ENCODE assay signal across 9 mouse cellular contexts in the genomic region with DNA sequence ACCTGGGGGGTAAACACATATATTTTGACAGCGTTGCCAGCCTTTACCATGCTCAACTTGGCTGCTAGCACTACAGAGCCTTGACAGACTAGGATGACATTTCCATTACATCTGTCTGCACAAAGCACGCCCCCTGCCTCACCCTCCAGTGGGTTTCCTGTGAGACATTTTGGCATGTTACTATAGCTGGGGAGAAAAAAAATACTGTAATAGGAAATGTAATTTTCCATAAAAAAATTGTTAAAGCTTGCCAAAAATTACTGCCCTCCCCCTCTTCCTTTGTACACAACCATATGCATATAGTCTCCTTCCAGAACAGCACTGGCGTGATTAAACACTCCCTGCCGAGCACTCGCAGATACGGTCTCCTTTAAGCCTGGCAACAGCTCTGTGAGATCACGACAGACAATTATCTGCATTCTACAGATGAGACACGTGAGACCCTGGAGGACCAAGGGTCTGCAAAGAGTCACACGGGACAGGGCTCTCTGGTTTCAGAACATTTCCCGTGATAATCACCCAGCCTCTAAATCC. TPM values are rescaled to one million over a fixed set of nuclear protein-coding genes. Genes with fewer than 3 reads are reported as not detected.
DNase-seq lines count a peak whose midpoint lies in the region; ATAC-seq lines count a peak whose summit lies in the region.
"Had no signal": no experiment of that assay in that cellular context is flagged by ENCODE, and none has a peak within 500 bp of the region (broad histone marks: within the 10 kb centered on the region; RNA-seq: fewer than 3 reads in every experiment).

No protein-coding gene starts in this region.

- no peak overlapping the region for H3K4me2 ChIP-seq in forebrain, embryonic 11.5 days (ENCODE audit: low read depth, low read length, severe bottlenecking)
- 0 out of 2 replicates have a peak overlapping the region, but pooled peaks have one; percentile 8 for H3K4me2 ChIP-seq in forebrain, embryonic 15.5 days (replicated peaks)
- no peak overlapping the region for H3K4me2 ChIP-seq in midbrain, embryonic 15.5 days

- 74% methylated on average over 10 of the region's 10 CpGs for WGBS in forebrain, embryonic 11.5 days
- 83% methylated on average over 10 of the region's 10 CpGs for WGBS in forebrain, embryonic 10.5 days
- 36% methylated on average over 10 of the region's 10 CpGs for whole genome bisulfite sequencing in forebrain, embryonic 15.5 days
- WGBS in midbrain, embryonic 15.5 days: 36% methylated on average over 10 of the region's 10 CpGs

- H3K36me3 ChIP-seq in forebrain, embryonic 11.5 days (ENCODE audit: control insufficient read depth, insufficient read depth, low read length): peaks cover 10% of the 10 kb centered on the region
- peaks cover 92% of the 10 kb centered on the region for H3K36me3 ChIP-seq in forebrain, embryonic 10.5 days (replicated peaks)
- peaks cover 37% of the 10 kb centered on the region for H3K36me3 ChIP-seq in forebrain, embryonic 15.5 days
- H3K36me3 ChIP-seq in midbrain, embryonic 15.5 days (replicated peaks): peaks cover 18% of the 10 kb centered on the region

- peaks cover 3% of the 10 kb centered on the region; the same call in 1 of the 2 replicates for H3K4me1 ChIP-seq in forebrain, embryonic 11.5 days (replicated peaks; ENCODE audit: control insufficient read depth, insufficient read depth, low read length)
- peaks cover 14% of the 10 kb centered on the region for H3K4me1 ChIP-seq in forebrain, embryonic 10.5 days
- peaks cover 41% of the 10 kb centered on the region for H3K4me1 ChIP-seq in forebrain, embryonic 15.5 days
- peaks cover 21% of the 10 kb centered on the region for H3K4me1 ChIP-seq in midbrain, embryonic 15.5 days

- no peak overlapping the region for H3K4me3 ChIP-seq in forebrain, embryonic 11.5 days (ENCODE audit: low read depth, low read length)
- no peak overlapping the region for H3K4me3 ChIP-seq in forebrain, embryonic 10.5 days
- no peak overlapping the region for H3K4me3 ChIP-seq in forebrain, embryonic 15.5 days
- no peak overlapping the region for H3K4me3 ChIP-seq in midbrain, embryonic 15.5 days

- no peak overlapping the region for H3K27ac ChIP-seq in forebrain, embryonic 11.5 days (ENCODE audit: low read depth, low read length)
- H3K27ac ChIP-seq in forebrain, embryonic 10.5 days: no peak overlapping the region
- H3K27ac ChIP-seq in forebrain, embryonic 15.5 days (replicated peaks): peak overlapping the region; percentile 89
- 0 out of 2 replicates have a peak overlapping the region, but pooled peaks have one; percentile 42 for H3K27ac ChIP-seq in midbrain, embryonic 15.5 days

- no peaks in the 10 kb centered on the region for H3K9me3 ChIP-seq in forebrain, embryonic 11.5 days (ENCODE audit: control insufficient read depth, low read length)
- H3K9me3 ChIP-seq in forebrain, embryonic 10.5 days: no peaks in the 10 kb centered on the region
- H3K9me3 ChIP-seq in forebrain, embryonic 15.5 days: no peaks in the 10 kb centered on the region
- H3K9me3 ChIP-seq in midbrain, embryonic 15.5 days: no peaks in the 10 kb centered on the region

- H3K27me3 ChIP-seq in forebrain, embryonic 11.5 days (ENCODE audit: control insufficient read depth, insufficient read depth, low read length): no peaks in the 10 kb centered on the region
- H3K27me3 ChIP-seq in forebrain, embryonic 10.5 days (ENCODE audit: poor library complexity, severe bottlenecking): no peaks in the 10 kb centered on the region
- no peaks in the 10 kb centered on the region for H3K27me3 ChIP-seq in forebrain, embryonic 15.5 days
- no peaks in the 10 kb centered on the region for H3K27me3 ChIP-seq in midbrain, embryonic 15.5 days (replicated peaks)

- ATAC-seq in forebrain, embryonic 11.5 days (replicated peaks; ENCODE audit: low FRiP score): no peak
- peak; percentile 81 for ATAC-seq in forebrain, embryonic 15.5 days (replicated peaks)
- 0 out of 2 replicates have a peak, but pooled peaks have one; percentile 60 for ATAC-seq in midbrain, embryonic 15.5 days (replicated peaks)

- peak; percentile 16 for DNase-seq in forebrain, embryonic 11.5 days (ENCODE audit: low spot score)
- no peak for DNase-seq in forebrain, embryonic 10.5 days (ENCODE audit: extremely low spot score, low spot score)
- DNase-seq in layer of hippocampus, adult 18-20 months (ENCODE audit: low spot score in 2 of 2): peak; percentile 45 to 59
- DNase-seq in layer of hippocampus, postnatal 36 days: no peak
- DNase-seq in cerebellum, adult 9-11 months: no peak
- no peak for DNase-seq in adrenal gland, postnatal 36 days
- DNase-seq: gastrocnemius, postnatal 10 days had no signal

- no peak overlapping the region for H3K9ac ChIP-seq in forebrain, embryonic 11.5 days (ENCODE audit: low read length)
- H3K9ac ChIP-seq in forebrain, embryonic 15.5 days (replicated peaks): no peak overlapping the region
- no peak overlapping the region for H3K9ac ChIP-seq in midbrain, embryonic 15.5 days

RNA-seq across cellular contexts. Expression of a gene that starts 52.2 kb away (rescaled TPM):
- 28.2 and 29.6 TPM in 2 replicates for polyA plus RNA-seq in forebrain, embryonic 11.5 days (2014; fragmentation: Nextera tagmentation; extraction: Ambion mirVana)
- 28.0 and 30.0 TPM in 2 replicates for polyA plus RNA-seq in forebrain, embryonic 10.5 days (2016; fragmentation: Nextera tagmentation; extraction: Ambion mirVana)
- 10 to 100 TPM; 13.5 to 16.2 TPM for total RNA-seq in layer of hippocampus, adult 18-20 months (2021)
- 10 to 100 TPM; 15.7 to 17.1 TPM for total RNA-seq in layer of hippocampus, postnatal 36 days (2021)
- polyA plus RNA-seq in forebrain, embryonic 15.5 days (2015; fragmentation: Nextera tagmentation; extraction: Ambion mirVana): 23.5 and 24.1 TPM in 2 replicates
- polyA plus RNA-seq in midbrain, embryonic 15.5 days (2015; fragmentation: Nextera tagmentation; extraction: Ambion mirVana): 15.2 and 17.5 TPM in 2 replicates
- total RNA-seq in adrenal gland, postnatal 36 days (2021): 10 to 100 TPM; 16.6 to 28.0 TPM

Comparison
In these comparisons a context has a peak if more than half of its experiments do, and no peak if none do; other contexts are left out.
1. DNase-seq: peak in forebrain, embryonic 11.5 days (single experiment) and layer of hippocampus, adult 18-20 months (2 of 2); none in forebrain, embryonic 10.5 days (single experiment), layer of hippocampus, postnatal 36 days (0 of 2), cerebellum, adult 9-11 months (single experiment) and adrenal gland, postnatal 36 days (0 of 2).
2. H3K27ac ChIP-seq: peak in forebrain, embryonic 15.5 days (single experiment) and midbrain, embryonic 15.5 days (single experiment); none in forebrain, embryonic 11.5 days (single experiment) and forebrain, embryonic 10.5 days (single experiment).